Mouse (Mus musculus): ENCODE data around the gene Odf3.

- TF ChIP-seq POLR2A (IDR thresholded peaks at IDR 0.05; ENCODE audit: control insufficient read depth, extremely low read depth, insufficient read depth, low read length, poor library complexity) (no peak), CTCF (IDR thresholded peaks at IDR 0.05; ENCODE audit: borderline replicate concordance, control insufficient read depth, extremely low read depth, insufficient read depth, low read length, poor library complexity) (no peak)
Measured at GRCm38 (mm10) chr7:140834968-140835757, 12.4 kb upstream of the Odf3 start, which contains the start of gene Urah.

All from thymus, adult 2 months (tissue).